Mouse (Mus musculus) yolk sac, embryonic 10.5 days (tissue): ENCODE data around the gene Olfr164.

ENCODE experiments used
- DNase-seq: peaks from one replicate; pipeline ENCODE4 v3.0.0-alpha.2; 2017; ENCODE audit warnings: low spot score

Olfr164 gene

GRCm38 (mm10) chr16:19313964-19314363, at the start of gene Olfr164:
Olfr164 (minus strand) TSS chr16:19314064.
- no peak for DNase-seq

- DNase-seq, result no peak
Observed at GRCm38 (mm10) chr16:19349111-19349510, 35.2 kb upstream of the Olfr164 start.

GRCm38 (mm10) chr16:19263235-19263634, 50.6 kb downstream of the Olfr164 start:
- DNase-seq, result no peak

- no peak for DNase-seq
Observed at GRCm38 (mm10) chr16:19260780-19261179, 53.1 kb downstream of the Olfr164 start.

GRCm38 (mm10) chr16:19245835-19246234, 68.0 kb downstream of the Olfr164 start:
- DNase-seq, result no peak

GRCm38 (mm10) chr16:19241539-19242025, 72.3 kb downstream of the Olfr164 start:
- no peak for DNase-seq

GRCm38 (mm10) chr16:19240792-19241538, 72.9 kb downstream of the Olfr164 start:
- DNase-seq, result no peak

GRCm38 (mm10) chr16:19236719-19237118, 77.1 kb downstream of the Olfr164 start:
- no peak for DNase-seq
